Mouse (Mus musculus): ENCODE data around the gene Milr1.
"Not testable (repeated sequence)": the region's sequence is repeated elsewhere in the genome, so short reads cannot be mapped to it uniquely, and the experiment has no call there.

Gene Milr1

GRCm38 (mm10) chr11:106776960-106777359 is 25.9 kb downstream of the Milr1 start:
- no peak for DNase-seq (ENCODE audit: low spot score)

GRCm38 (mm10) chr11:106777395-106777794 is 26.4 kb downstream of the Milr1 start:
- no peak for DNase-seq (ENCODE audit: low spot score)

DNA sequence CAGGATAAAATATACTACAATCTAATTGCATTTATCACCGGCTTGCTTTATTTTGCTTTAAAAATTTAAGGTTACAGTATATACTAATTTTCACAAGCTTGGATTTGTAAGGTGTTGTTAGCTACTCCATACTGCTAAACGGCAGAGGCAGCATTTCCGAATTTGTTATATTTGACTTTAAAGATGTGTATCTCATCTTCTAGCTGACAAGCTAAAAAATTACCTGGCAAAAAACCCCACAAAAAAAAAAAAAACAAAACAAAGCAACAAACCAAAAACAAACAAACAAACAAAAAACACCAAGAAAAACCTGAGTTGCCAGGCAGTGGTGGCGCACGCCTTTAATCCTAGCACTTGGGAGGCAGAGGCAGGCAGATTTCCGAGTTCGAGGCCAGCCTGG is 27.1 kb downstream of the Milr1 start:
- DNase-seq (ENCODE audit: low spot score) = no peak

GRCm38 (mm10) chr11:106778589-106779387 is 27.8 kb downstream of the Milr1 start:
- DNase-seq (ENCODE audit: low spot score) = no peak

GRCm38 (mm10) chr11:106779388-106780088 is 28.5 kb downstream of the Milr1 start, which contains the start of gene Polg2:
Polg2 (minus strand) TSS chr11:106779537.
- DNase-seq (ENCODE audit: low spot score) = peak; percentile 94

DNA sequence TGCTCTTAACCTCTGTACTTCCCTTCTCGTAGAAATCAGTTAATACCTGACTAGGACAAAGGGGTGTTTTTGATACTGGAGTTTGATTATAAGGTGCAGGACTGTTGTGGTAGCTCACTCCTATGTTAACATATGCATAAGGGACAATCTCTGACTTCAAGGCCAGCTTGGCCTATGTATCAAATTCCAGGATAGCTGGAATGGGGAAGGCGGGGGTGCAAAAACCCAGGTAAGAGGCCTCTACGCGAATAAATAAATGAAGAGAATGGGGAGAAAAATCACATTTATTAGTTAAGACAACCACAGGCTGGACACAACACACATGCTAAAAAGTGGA is 29.0 kb downstream of the Milr1 start:
- no peak for DNase-seq (ENCODE audit: low spot score)

DNA sequence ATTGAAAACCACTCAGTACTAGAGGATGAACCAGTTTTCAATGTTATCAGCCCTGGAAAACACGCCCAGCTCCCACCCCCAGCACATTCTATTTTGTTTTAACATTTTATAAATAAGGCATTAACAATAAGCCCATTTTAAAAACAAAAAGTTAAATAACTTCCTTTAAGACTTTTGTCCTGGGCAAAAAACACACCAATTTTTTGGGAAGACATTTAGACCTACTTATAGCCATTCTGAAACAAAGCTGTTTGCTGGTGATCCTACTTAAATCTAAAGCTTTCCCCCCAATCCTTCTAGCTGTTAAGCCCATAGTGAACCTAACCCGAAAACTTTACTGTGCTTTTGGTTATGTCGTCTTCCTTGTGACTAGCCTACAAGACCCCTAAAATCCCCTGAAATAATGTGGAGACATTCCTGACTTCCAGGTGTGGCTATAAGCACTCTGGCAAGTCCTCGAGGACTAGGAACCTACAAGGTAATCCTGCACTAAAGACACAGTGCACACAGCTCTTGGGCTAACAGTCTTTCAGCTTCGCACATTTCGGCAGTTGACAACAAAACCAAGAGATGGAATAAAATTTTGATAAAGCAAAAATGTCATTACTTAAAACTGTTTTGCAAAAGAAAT is 29.7 kb downstream of the Milr1 start:
- DNase-seq (ENCODE audit: low spot score) = no peak

DNA sequence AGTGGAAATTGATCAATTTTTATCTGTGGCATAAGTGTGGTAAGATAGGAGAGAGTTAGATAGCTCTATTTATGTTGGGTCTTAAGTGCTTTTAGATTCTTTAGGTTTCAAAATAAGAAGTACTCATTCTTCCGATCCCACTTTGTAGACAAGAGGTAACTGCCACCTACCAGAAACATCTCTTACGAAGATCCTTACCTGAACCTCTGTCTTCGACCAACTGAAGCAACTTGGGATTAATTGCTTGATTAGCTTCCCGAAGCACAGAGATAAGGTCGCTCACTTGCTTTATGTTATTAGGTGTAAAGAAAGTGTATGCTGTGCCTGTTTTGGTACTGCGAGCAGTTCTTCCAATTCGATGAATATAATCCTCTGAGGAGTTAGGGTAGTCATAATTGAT is 31.2 kb downstream of the Milr1 start:
- DNase-seq (ENCODE audit: low spot score) = not testable (repeated sequence)

- no peak for DNase-seq (ENCODE audit: low spot score)
These were observed 32.1 kb downstream of the Milr1 start for GRCm38 (mm10) chr11:106782841-106783764.

DNA sequence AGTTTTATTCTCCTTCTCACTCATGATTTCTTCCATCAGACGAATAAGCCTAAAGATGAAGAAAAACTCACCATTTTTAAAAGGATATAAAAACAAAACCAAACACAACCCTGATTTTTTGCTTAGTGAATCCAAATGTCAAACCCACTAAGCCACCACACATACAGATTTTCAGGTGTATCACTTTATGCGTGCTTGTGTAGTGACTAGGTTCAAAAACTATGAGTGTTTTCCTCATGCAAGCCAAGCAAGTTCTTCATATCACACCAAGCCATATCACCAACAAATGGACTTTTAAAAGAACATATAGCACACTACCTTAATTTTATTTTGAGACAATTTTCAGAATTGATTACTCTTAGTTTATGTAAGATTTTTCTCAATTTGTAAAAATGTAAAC is 33.5 kb downstream of the Milr1 start:
- DNase-seq (ENCODE audit: low spot score) = no peak

DNA sequence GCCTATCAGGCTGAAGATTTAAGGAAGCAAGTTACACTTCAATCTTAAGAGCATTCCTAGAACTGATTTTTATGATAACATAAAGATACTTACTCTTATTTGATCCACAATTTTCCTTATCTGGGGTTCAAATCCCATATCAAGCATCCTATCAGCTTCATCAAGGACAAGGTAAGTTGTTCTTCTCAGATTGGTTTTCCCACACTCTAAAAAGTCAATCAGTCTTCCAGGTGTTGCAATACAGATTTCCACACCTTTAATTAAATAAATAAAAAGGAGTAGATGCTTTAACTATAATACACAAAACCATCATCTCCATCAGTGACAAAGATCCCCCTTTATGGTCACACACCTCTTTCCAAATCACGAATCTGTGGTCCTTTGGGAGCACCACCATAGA is 34.0 kb downstream of the Milr1 start:
- no peak for DNase-seq (ENCODE audit: low spot score)

GRCm38 (mm10) chr11:106787131-106788025 is 36.4 kb downstream of the Milr1 start:
- peak; percentile 92 for DNase-seq (ENCODE audit: low spot score)

DNA sequence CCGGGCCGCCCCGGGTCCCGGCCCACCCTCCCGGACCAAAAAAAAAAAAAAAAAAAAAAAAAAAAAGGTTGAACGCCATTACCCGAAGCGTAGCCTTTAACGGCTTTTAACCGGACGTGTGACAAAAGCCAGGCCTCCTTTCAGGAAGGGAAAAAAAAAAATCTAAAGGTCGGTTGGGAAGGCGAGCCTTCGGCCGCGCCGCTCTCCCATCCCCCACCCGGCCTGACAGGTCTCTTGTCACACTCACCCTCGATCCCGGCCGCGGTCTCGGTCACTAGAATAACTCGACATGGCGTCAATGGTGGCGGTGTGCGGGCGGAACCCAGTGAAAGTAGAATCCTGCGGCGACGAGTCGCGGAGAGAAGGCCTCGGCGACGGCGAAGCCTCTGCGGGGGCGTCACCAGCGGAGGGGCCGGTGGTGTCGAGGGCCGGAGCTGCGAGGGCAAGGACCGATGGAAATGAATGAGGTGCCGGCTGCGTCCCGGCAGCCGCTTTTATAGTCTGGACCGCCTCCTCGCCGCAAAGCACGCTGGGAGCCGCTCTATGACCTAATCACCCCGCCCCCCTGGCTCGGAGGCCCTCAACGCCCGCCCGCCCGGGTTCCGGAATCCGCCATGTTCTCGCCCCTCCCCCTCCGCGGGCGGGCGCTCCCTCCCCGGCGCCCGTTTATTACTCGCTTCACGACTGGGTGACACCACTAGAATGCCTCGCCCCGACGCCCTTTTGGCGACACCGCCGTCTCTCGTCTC is 37.2 kb downstream of the Milr1 start:
- peak; percentile 98 for DNase-seq (ENCODE audit: low spot score)

- DNase-seq (ENCODE audit: low spot score) = peak; percentile 99
These were observed 37.9 kb downstream of the Milr1 start, which contains the start of the genes Ddx5 and Cep95 for GRCm38 (mm10) chr11:106788775-106789459. Ddx5 (minus strand) TSS chr11:106789185. Cep95 (plus strand) TSS chr11:106789252.

DNA sequence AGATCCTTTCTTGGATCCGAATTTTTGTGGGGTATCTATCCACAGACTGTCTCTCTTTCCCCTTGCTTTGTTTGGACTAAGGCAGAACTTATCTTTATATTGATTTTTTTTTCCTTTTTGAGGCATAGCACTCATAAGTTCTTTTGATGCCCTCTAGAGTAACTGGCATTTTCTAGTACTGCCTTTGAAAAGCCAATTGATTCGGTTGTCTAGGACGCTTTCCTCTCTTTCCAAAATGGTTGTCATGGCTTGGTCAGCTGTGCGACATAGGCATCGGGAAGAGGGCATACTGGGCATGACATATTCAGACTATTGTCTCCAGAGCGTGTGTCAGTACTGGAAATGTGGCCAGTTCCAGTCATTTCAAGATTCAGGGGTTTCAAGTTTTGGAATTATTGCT is 38.6 kb downstream of the Milr1 start:
- peak; percentile 70 for DNase-seq (ENCODE audit: low spot score)

DNA sequence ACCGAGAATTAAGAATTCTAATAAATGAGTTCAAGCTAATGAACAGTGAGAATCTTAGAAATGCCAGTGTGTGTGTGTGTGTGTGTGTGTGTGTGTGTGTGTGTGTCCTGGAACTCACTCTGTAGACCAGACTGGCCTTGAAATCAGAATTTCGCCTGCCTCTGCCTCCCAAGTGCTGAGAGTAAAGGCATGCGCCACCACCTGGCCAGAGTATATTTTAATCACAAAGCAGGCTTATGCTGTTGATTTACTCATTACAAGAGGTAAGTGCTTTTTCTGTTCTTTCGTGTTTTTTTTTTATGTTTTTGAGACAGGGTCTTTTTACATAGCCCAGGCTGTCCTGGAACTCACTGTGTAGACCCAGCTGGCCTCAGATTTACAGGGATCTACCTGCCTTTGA is 42.8 kb downstream of the Milr1 start:
- no peak for DNase-seq (ENCODE audit: low spot score)

DNA sequence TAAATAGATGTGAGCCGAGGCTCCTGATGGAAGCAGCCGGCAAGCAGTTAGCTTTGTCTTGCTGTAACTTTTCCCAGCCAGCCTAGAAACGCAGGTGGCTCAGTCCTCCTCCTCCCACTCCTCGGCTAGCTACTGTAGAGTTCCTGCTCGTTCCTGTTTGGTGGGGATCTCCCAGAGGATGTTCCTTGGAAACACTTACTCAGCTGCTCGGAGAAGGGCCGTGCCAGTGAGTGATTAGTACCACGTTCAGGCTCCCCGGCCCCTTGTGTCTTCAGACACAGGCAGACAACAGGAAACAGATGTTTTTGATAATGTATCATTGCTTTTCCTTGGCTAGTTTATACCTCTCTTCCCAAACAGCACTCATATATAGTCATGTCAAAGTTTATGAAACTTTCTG is 44.7 kb downstream of the Milr1 start:
- DNase-seq (ENCODE audit: low spot score) = peak; percentile 69

DNA sequence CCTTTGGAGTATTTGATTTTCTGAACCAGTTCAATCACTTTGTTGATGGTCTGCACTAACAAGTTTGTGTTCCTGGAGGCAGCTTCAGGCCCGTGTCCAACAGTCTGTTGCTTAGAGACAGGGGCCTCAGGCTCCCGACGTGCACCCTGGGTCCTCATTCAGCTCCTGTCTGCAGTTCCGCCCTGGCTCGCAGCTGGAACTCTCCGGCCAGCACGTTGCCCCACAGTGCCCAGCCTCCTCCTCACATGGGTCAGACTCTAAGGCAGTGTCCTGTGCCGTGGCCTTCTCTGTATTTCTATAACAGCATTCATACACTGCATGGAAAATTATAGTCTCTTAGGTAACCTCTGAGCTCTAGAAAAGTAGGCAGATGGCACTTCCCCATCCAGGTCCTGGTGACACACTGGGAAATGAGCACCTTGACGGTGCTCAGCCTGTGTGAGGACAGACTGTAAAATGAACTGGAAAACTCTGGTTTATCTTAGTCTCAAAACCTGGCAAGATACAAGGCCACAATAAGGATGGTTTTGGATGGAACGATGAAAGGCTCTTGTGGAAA is 51.1 kb downstream of the Milr1 start:
- no peak for DNase-seq (ENCODE audit: low spot score)

DNA sequence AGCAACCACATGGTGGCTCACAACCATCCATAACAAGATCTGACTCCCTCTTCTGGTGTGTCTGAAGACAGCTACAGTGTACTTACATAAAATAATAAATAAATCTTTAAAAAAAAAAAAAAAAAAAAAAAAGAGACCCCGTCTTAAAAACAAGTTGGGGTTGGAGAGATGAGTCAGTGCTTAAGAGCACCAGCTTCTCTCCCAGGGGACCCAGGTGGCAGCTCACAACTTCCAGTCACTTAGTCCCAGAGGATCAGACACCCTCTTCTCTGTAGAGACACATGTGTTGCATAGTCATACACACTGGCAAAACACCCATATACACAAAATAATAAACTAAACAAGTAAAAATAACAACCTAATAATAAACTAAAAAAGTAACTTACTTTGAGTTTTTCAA is 56.4 kb downstream of the Milr1 start:
- not testable (repeated sequence) for DNase-seq (ENCODE audit: low spot score)

All from adipocyte (in vitro differentiated cells).